ENCODE assay signal across 24 mouse cellular contexts in the genomic region with DNA sequence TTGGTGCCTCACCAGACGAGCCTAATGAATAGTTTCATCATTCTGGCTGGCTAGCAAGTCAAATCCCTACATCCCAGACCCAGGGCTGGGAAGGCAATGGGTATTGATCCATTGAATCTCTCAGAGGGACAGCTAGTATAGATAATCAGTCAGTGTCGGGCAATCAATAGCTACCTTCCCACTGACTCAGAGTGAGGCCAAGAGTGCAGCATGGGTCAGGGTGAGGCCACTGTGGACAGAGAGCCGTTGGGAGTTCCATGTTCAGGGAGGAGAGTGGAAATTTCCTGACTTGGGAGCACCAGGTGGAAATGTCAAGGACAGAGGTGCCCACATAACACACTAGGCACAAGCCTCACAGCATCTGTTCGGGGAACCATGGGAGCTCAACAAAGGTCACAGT.
A peak's percentile ranks its signal among the peaks of the same experiment; 100 is the strongest.
DNase-seq lines count a peak whose midpoint lies in the region; ATAC-seq and TF ChIP-seq lines count a peak whose summit lies in the region.
"Had no signal": no experiment of that assay in that cellular context is flagged by ENCODE, and none has a peak within 500 bp of the region (broad histone marks: within the 10 kb centered on the region; RNA-seq: fewer than 3 reads in every experiment).

No protein-coding gene starts in this region.

- no peak overlapping the region for H3K4me3 ChIP-seq in liver, embryonic 13.5 days (replicated peaks)
- H3K4me3 ChIP-seq in liver, embryonic 12.5 days = no peak overlapping the region
- no peak overlapping the region for H3K4me3 ChIP-seq in midbrain, embryonic 11.5 days (ENCODE audit: low read depth, low read length)
- no peak overlapping the region for H3K4me3 ChIP-seq in midbrain, postnatal 0 days (ENCODE audit: low read depth, low read length)
- H3K4me3 ChIP-seq: embryonic facial prominence, embryonic 12.5 days; embryonic facial prominence, embryonic 15.5 days; heart, embryonic 12.5 days; heart, embryonic 15.5 days; hindbrain, embryonic 15.5 days had no signal

- H3K4me1 ChIP-seq in liver, embryonic 13.5 days (replicated peaks) = peaks cover 17% of the 10 kb centered on the region
- H3K4me1 ChIP-seq in liver, embryonic 12.5 days = peaks cover 33% of the 10 kb centered on the region
- H3K4me1 ChIP-seq in midbrain, embryonic 11.5 days (ENCODE audit: control insufficient read depth, insufficient read depth, low read length) = peaks cover 6% of the 10 kb centered on the region
- no peaks in the 10 kb centered on the region; the same call in none of the 2 replicates for H3K4me1 ChIP-seq in midbrain, postnatal 0 days (ENCODE audit: insufficient read depth, low read length)

- WGBS in liver, embryonic 13.5 days (ENCODE audit: insufficient replicate concordance) = 70% methylated on average over 4 of the region's 4 CpGs
- WGBS in liver, embryonic 12.5 days (ENCODE audit: insufficient replicate concordance) = 67% methylated on average over 4 of the region's 4 CpGs
- WGBS in midbrain, embryonic 11.5 days = 77% methylated on average over 4 of the region's 4 CpGs
- 84% methylated on average over 4 of the region's 4 CpGs for WGBS in midbrain, postnatal 0 days

- no peak for TF ChIP-seq CTCF in midbrain, postnatal 0 days (IDR thresholded peaks at IDR 0.05)

- H3K9me3 ChIP-seq in liver, embryonic 13.5 days (replicated peaks) = no peaks in the 10 kb centered on the region
- no peaks in the 10 kb centered on the region for H3K9me3 ChIP-seq in liver, embryonic 12.5 days (replicated peaks)
- no peaks in the 10 kb centered on the region for H3K9me3 ChIP-seq in midbrain, embryonic 11.5 days (ENCODE audit: control insufficient read depth, low read length)
- H3K9me3 ChIP-seq in midbrain, postnatal 0 days (ENCODE audit: low read length) = no peaks in the 10 kb centered on the region
- H3K9me3 ChIP-seq: embryonic facial prominence, embryonic 12.5 days; embryonic facial prominence, embryonic 15.5 days; heart, embryonic 12.5 days; heart, embryonic 15.5 days; hindbrain, embryonic 15.5 days had no signal

- H3K27me3 ChIP-seq in liver, embryonic 13.5 days = no peaks in the 10 kb centered on the region
- no peaks in the 10 kb centered on the region for H3K27me3 ChIP-seq in liver, embryonic 12.5 days (replicated peaks)
- H3K27me3 ChIP-seq in midbrain, embryonic 11.5 days (ENCODE audit: control insufficient read depth, insufficient read depth, low read length) = no peaks in the 10 kb centered on the region
- H3K27me3 ChIP-seq in midbrain, postnatal 0 days (ENCODE audit: insufficient read depth, low read length) = no peaks in the 10 kb centered on the region
- H3K27me3 ChIP-seq: embryonic facial prominence, embryonic 12.5 days; embryonic facial prominence, embryonic 15.5 days; heart, embryonic 12.5 days; heart, embryonic 15.5 days; hindbrain, embryonic 15.5 days had no signal

- ATAC-seq in liver, embryonic 13.5 days (ENCODE audit: low read depth) = peak; percentile 34; the same call in 1 of the 2 replicates
- ATAC-seq in liver, embryonic 12.5 days = no peak
- no peak for ATAC-seq in midbrain, embryonic 11.5 days (ENCODE audit: low FRiP score)
- no peak for ATAC-seq in midbrain, postnatal 0 days (ENCODE audit: low FRiP score)
- ATAC-seq: activated CD4-positive, CD25-positive, alpha-beta regulatory T cell, adult 4 months; forebrain, embryonic 14.5 days; forebrain, postnatal 0 days had no signal

- H3K27ac ChIP-seq in liver, embryonic 13.5 days = no peak overlapping the region
- H3K27ac ChIP-seq in liver, embryonic 12.5 days = no peak overlapping the region
- H3K27ac ChIP-seq in midbrain, embryonic 11.5 days (ENCODE audit: low read depth, low read length) = no peak overlapping the region
- no peak overlapping the region for H3K27ac ChIP-seq in midbrain, postnatal 0 days (ENCODE audit: low read depth, low read length)
- H3K27ac ChIP-seq: embryonic facial prominence, embryonic 12.5 days; embryonic facial prominence, embryonic 15.5 days; heart, embryonic 15.5 days; hindbrain, embryonic 15.5 days had no signal

- peak; percentile 45 to 57 for DNase-seq in adrenal gland, adult (ENCODE audit: inconsistent age in 2 of 2, low spot score in 1 of 2)
- no peak for DNase-seq in adrenal gland, adult 2 months
- DNase-seq in liver, embryonic 13.5 days = no peak
- peak; percentile 73 for DNase-seq in midbrain, embryonic 11.5 days (ENCODE audit: low spot score, missing footprints)
- no peak for DNase-seq in midbrain, postnatal 0 days (ENCODE audit: low spot score)
- no peak for DNase-seq in lung, postnatal 14 days
- DNase-seq: adrenal gland, postnatal 14 days; cerebellum, adult 11 months; cerebellum, adult 2 months; cerebellum, adult 9-11 months; cerebellum, postnatal 25 days; gastrocnemius, postnatal 25 days; heart, adult 18-20 months; heart, postnatal 10 days; heart, postnatal 36 days had no signal

- H3K36me3 ChIP-seq in liver, embryonic 13.5 days = peaks cover 17% of the 10 kb centered on the region
- H3K36me3 ChIP-seq in liver, embryonic 12.5 days = peaks cover 25% of the 10 kb centered on the region
- H3K36me3 ChIP-seq in midbrain, embryonic 11.5 days (ENCODE audit: control insufficient read depth, insufficient read depth, low read length) = no peaks in the 10 kb centered on the region
- H3K36me3 ChIP-seq in midbrain, postnatal 0 days (ENCODE audit: insufficient read depth, low read length) = 0 out of 2 replicates have a peak, but pooled peaks cover 6% of the 10 kb centered on the region
- H3K36me3 ChIP-seq: heart, embryonic 15.5 days; hindbrain, embryonic 15.5 days had no signal

- no peak overlapping the region for H3K9ac ChIP-seq in liver, embryonic 13.5 days
- no peak overlapping the region for H3K9ac ChIP-seq in liver, embryonic 12.5 days
- no peak overlapping the region for H3K9ac ChIP-seq in midbrain, embryonic 11.5 days (ENCODE audit: low read length)
- no peak overlapping the region for H3K9ac ChIP-seq in midbrain, postnatal 0 days (replicated peaks; ENCODE audit: low read length, poor library complexity, severe bottlenecking)
- H3K9ac ChIP-seq: embryonic facial prominence, embryonic 12.5 days; embryonic facial prominence, embryonic 15.5 days; forebrain, postnatal 0 days; heart, embryonic 12.5 days; heart, embryonic 15.5 days; hindbrain, embryonic 15.5 days had no signal

- H3K4me2 ChIP-seq in liver, embryonic 13.5 days = no peak overlapping the region
- no peak overlapping the region for H3K4me2 ChIP-seq in liver, embryonic 12.5 days
- H3K4me2 ChIP-seq in midbrain, embryonic 11.5 days = no peak overlapping the region
- H3K4me2 ChIP-seq in midbrain, postnatal 0 days (ENCODE audit: low read depth, low read length, poor library complexity, severe bottlenecking) = no peak overlapping the region
- H3K4me2 ChIP-seq: embryonic facial prominence, embryonic 12.5 days; embryonic facial prominence, embryonic 15.5 days; heart, embryonic 12.5 days; heart, embryonic 15.5 days; hindbrain, embryonic 15.5 days had no signal

Comparison
In these comparisons a context has a peak if more than half of its experiments do, and no peak if none do; other contexts are left out.
1. DNase-seq: peak in adrenal gland, adult (2 of 2) and midbrain, embryonic 11.5 days (single experiment); none in adrenal gland, adult 2 months (single experiment), liver, embryonic 13.5 days (single experiment), midbrain, postnatal 0 days (single experiment) and lung, postnatal 14 days (single experiment).